Mouse (Mus musculus): ENCODE data around the gene Tectb.
"Not testable (repeated sequence)": the region's sequence is repeated elsewhere in the genome, so short reads cannot be mapped to it uniquely, and the experiment has no call there.

The Tectb gene

GRCm38 (mm10) chr19:55166741-55167140 is 13.8 kb upstream of the Tectb start:
- no peak for DNase-seq

DNA sequence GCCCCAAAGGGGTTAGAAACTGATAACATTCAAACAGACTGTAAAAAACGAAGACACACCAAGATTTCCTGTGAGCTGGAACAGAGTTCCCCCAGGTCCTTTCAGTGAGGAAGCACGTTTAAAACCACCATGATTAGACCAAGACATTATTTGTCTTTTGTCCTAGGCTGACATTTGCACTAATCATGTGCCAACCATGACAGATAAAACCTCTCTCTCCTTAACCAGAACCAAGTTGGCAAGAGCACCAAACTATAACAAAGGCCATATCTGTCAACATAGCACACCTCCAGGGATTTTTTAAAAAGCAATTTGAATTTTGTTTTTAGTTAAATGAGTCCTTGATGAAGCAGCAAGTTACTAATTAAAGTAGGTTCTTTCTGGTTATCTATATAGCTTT is 12.8 kb upstream of the Tectb start:
- no peak for DNase-seq

GRCm38 (mm10) chr19:55168360-55168759 is 12.2 kb upstream of the Tectb start:
- no peak for DNase-seq

DNA sequence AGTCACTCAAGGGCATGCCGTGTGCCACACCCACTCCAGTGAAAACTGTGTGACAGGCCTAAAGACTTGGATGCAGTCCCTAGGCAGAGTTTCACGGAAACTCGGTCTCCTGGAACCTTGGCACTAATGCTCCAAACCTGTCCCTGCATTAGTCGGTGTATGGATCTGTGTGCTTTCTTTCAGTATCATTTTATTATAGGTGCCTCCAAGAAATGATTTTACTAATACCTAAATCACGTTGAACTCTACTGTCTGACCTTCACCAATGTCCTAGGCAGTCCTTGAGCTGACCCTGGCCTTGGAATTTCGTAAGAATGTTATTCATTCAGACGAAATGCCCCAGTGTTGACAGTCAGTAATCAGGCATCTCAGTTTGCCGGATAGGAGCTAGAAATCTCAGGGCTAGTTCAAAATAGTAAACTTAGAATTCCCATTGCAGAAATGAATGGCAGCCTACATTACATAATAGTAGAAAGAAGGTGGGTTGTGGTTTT is 11.2 kb upstream of the Tectb start:
- DNase-seq: not testable (repeated sequence)

DNA sequence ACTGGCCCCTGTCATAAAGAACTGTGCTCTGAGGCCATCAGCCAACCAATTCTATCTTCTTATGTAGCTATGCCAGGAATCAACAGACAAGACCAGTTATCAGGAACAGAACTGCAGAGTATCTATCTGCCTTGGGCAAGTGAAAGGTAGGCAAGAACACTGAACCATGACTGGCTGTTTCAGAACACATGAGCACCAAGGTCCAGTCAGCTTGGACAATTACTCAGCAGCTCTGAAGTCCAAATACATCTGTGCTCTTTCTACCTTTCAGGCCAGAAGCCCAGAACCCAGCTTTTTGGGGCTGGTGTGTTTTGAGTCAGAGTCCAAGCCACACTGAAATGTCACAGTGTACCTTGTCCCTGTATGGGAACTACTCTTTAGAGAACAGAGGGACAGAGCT is 10.1 kb upstream of the Tectb start:
- DNase-seq: no peak

GRCm38 (mm10) chr19:55171585-55171984 is 8.9 kb upstream of the Tectb start:
- no peak for DNase-seq

GRCm38 (mm10) chr19:55177143-55177542 is 3.4 kb upstream of the Tectb start:
- DNase-seq: peak; percentile 25

GRCm38 (mm10) chr19:55184442-55184841 is 3.9 kb downstream of the Tectb start:
- no peak for DNase-seq

DNA sequence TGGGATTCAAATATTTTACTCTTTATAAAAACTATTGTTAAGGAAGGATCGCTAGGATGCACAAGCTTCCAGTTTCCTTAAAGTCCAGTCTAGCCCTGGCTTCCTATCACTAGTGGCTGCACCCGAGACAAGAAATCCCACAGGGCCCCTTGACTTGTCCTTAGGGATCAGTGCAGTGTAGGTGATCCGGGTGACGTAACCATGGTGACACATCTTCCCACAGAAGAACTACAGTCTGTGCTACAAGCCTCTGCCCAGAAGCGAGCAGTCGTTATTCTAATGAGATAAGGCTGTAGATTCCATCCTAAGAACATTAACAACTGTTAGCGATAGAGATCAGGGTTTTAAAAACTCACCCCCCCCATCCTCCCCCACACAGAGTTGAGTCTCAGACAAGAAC is 4.5 kb downstream of the Tectb start:
- DNase-seq: no peak

DNA sequence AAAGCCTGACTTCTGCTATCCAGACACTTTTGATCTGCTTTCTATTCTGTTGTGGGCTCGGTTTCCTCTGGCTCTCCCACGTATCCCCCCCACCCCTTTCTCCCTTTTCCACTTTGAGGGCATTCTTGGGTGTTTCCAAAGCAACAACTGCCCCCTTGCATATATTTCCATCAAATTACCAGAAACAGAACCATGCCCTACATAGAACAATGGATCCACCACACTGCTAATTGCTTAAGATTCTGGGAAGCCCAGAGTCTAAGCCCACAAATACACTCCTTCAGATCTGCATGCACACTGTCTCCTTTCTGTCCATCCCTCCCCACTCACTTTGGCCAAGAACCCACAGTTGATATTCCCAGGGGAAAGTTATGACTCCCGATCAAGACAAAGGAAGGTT is 5.1 kb downstream of the Tectb start:
- no peak for DNase-seq

- no peak for DNase-seq
Measured at GRCm38 (mm10) chr19:55190065-55190464, 9.5 kb downstream of the Tectb start.

GRCm38 (mm10) chr19:55191596-55191995 is 11.1 kb downstream of the Tectb start:
- no peak for DNase-seq

DNA sequence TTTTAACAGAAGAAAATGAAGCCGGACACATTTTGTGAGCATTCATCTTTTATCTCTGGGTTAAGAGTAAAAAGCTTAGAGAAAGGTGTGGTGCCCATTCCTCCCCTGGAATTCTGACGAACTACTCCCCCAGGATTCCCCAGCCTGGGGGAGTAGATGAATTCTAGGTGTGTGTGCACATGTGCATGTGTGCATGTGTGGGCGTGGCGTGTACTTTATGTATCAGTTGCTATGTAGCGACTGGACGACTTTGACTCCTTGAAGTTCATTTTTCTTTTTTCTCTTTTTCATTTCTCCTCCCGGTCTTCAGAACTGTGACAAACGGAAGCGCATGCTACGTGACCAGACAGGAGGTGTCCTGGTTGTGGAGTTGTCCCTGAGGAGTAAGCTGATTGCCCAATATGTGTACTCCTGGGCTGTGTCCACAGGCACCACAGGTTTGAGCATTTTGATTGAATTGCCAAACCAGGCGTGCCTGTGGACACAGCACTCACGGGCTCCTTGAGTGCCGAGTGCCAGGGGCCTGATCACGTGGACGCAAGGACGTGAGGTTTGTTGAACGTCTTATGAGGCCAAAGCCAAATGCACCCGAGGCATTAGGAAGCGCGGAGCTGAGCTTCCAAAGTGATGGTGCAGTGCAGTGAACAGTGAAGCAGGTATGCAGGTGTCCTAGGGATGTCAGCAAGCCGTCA is 11.9 kb downstream of the Tectb start:
- no peak for DNase-seq

GRCm38 (mm10) chr19:55193717-55194394 is 13.3 kb downstream of the Tectb start:
- DNase-seq: no peak

GRCm38 (mm10) chr19:55194520-55195170 is 14.1 kb downstream of the Tectb start:
- DNase-seq: no peak

DNA sequence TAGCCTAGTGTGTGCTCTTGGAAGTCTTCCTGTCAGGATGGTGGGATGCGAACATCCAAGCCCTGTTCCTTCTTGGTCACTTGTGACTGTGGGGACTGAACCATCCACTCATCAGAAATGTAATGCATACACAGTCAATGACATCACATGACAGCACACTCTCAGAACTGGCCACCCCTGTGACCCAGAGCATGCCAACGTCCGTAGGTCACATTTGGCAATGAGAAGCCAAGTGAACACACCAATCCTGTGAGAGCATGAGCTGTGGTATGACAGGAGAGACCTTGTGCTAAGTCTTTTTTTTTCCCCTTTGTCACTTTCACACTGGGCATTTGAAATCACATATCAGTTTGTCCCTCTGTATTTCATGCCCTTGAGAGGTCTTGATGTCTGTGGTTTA is 15.0 kb downstream of the Tectb start:
- DNase-seq: no peak

GRCm38 (mm10) chr19:55198303-55198702 is 17.8 kb downstream of the Tectb start:
- peak; percentile 47 for DNase-seq

DNA sequence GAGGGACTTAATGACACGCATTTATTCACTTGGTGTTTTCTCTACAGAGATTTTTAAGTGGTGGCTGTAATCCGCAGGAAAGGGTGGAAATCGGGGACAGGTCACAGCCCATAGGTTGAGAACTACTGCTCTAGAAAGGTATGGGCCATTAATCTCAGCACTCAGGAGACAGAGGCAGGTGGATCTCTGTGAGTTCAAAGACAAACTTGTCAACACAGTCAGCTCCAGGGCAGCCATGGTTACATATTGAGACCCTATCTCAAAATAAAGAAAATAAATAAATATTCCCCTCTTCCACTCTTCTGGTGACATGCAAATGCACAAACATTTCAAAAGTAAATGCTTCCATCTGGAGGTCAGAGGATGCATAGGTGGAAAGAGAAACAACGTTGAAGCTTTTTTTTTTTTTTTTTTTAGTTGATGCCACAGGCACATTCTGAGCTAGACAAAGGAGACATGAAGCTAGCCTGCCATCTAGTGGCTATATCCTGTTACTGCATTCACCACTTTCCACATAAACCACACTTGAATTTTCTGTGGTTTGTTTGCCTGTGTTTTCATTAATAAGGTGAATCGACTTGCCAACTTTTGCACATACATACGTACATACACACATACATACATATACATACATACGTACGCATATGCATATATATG is 26.1 kb downstream of the Tectb start:
- peak; percentile 43 for DNase-seq

- no peak for DNase-seq
Measured at GRCm38 (mm10) chr19:55207205-55207604, 26.7 kb downstream of the Tectb start.

DNA sequence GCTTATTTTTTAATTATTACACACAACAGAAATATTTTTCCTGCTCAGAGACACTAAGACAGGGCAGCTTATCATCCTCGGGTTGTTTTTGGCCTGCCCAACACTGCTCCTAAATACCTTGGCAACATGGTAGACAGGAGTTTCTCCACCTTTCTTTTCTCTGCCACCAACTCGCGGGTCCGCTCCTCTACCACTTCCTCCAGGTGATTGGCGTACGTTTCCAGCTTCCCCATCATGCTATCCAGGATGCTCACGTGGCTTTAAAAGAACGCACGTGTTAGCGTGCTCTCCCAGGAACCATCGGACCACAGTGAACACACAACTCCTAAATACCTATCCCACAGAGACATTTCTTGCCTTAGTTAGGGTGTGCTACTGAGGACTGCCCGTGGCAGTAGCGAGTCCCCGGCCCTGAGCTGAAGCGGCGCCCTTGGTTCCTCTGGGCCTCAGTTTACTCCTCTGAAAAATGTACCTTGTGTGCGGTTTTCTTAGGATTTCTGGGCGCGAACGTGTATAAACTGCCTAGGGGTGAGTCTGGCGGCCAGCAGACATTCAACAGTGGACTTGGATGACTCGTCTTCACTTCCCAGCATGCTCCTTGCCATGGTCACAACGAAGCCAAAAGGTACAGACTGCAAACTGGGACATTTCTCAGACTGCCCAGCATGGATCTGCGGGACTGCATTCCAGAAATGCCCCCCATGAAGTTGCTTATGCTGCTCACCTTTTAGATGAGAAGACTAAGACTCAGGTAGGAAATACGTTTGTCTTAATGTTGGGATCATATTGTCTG is 27.4 kb downstream of the Tectb start:
- DNase-seq: no peak

GRCm38 (mm10) chr19:55208654-55209053 is 28.1 kb downstream of the Tectb start:
- no peak for DNase-seq

DNA sequence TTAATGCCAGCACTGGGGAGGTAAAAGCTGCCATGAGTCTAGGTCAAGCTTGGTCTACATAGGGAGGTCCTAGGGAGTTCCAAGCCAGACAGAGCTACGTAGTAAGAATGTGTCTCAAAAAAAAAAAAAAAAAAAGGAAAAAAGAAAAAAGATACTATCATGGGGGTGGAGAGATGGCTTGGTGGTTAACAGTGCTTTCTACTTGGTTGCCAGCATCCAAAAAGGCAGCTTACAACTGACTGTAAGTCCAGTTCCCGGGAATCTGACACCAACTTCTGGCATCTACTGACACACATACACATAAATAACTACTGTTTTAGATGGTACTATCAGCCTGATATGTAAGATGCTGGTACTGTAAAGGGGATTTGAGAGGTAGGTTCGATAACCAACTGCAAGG is 28.6 kb downstream of the Tectb start:
- no peak for DNase-seq

DNA sequence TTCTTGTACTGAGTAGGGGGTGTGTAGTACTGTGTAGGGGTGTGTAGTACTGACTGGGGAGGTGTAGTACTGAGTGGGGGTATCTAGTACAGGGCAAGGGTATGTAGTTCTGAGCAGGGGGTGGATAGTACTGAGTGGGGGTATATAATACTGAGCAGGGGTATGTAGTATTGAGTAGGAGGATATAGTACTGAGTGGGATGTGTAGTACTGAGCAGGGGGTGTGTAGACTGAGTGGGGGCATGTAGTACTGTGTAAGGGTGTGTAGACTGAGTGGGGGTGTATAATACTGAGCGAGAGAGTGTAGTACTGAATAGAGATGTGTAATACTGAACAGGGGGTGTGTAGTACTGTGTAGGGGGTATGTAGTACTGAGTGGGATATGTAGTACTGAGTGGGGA is 31.2 kb downstream of the Tectb start:
- DNase-seq: no peak
